Mouse (Mus musculus): ENCODE results near the gene Klf2.

Klf2 gene

DNA sequence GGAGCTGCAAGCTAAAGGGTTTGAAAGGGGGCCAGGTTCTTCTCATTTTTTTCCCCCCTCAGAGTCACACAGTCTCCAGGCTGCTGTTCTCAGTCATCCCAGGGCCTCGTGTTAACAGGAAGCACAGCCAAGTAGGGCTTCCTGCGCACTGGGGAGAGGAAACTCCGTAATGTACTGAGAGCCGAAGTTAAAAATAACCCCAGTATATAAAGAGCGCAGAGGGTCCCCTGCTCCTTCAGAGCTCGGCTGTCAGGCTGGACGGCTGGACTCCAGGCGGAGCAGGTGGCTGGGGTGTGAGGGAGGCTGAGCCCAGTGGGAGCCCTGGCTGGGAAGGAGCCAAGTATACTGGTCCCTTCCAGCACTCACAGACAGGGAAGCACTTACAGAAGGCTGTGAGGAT lies 23.2 kb upstream of the Klf2 start:
- Histone ChIP-seq H3K27me3 (ENCODE audit: control insufficient read depth, insufficient read depth, low read length, poor library complexity, severe bottlenecking) (no peaks in the 10 kb centered on the region), H3K36me3 (ENCODE audit: control insufficient read depth, insufficient read depth, low read length, poor library complexity, severe bottlenecking) (no peaks in the 10 kb centered on the region)
- DNase-seq (ENCODE audit: low read depth, low spot score): peak; percentile 76

GRCm38 (mm10) chr8:72296561-72296960 lies 22.3 kb upstream of the Klf2 start:
- DNase-seq (ENCODE audit: low read depth, low spot score): no peak
- no peaks in the 10 kb centered on the region for H3K36me3 ChIP-seq (ENCODE audit: control insufficient read depth, insufficient read depth, low read length, poor library complexity, severe bottlenecking)
- no peaks in the 10 kb centered on the region for H3K27me3 ChIP-seq (ENCODE audit: control insufficient read depth, insufficient read depth, low read length, poor library complexity, severe bottlenecking)

DNA sequence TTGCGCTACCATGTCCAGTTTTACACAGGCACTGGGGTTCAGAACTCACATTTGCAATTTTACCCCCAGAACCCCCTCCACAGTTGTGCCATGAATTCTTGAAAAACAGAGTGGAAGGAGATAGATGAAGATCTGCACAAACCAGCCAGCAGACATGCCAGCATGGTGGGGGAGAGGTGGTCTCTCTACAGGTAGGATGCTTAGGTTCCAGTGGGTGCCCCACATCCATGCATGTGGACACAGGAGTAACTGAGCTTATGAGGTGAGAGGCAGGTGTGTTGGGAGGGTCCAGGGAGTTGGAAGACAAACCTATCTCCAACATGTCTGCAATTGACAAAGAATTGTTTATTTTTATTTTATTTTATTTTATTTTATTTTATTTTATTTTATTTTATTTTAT lies 19.9 kb upstream of the Klf2 start:
- H3K36me3 ChIP-seq (ENCODE audit: control insufficient read depth, insufficient read depth, low read length, poor library complexity, severe bottlenecking): no peaks in the 10 kb centered on the region
- no peak for DNase-seq (ENCODE audit: low read depth, low spot score)

DNA sequence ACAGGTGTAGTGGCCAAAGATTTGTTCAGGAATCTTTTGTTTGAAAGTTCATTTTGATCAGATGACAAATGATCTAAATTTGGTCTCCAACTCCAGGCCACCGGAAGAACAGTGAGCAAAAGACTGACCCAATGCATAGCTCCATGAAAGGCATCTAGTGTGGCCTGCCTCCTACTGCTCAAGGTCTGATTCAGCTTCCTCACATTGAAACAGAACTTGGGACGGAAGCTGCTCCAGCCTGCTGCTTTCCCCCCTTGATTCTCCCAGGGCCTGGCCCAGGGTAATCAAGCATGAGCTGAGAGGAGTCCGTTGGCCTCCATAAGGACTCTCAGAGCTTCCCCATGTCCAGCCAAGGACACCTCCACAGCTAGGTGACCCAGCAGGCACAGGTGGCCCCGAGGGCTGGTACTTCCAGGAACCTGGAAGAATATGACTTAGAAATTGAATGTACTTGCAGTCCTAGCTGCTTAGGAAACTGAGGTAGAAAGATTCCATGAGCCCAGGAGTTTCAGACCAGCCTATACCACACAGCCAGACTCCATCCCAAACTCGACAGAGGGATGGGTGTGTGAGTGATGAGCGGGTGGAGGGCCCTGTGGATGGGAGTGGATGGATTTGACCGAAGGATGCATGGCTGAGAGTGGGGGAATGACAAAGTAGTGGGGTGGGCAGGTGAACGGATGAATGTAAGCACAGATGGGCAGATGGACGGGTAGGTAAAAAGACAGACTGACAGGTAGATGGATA lies 18.0 kb upstream of the Klf2 start:
- no peak for DNase-seq (ENCODE audit: low read depth, low spot score)
- H3K36me3 ChIP-seq (ENCODE audit: control insufficient read depth, insufficient read depth, low read length, poor library complexity, severe bottlenecking): no peaks in the 10 kb centered on the region
- no peaks in the 10 kb centered on the region for H3K27me3 ChIP-seq (ENCODE audit: control insufficient read depth, insufficient read depth, low read length, poor library complexity, severe bottlenecking)

More for the DNA sequence above, 19.9 kb upstream of the Klf2 start:
- H3K27me3 ChIP-seq (ENCODE audit: control insufficient read depth, insufficient read depth, low read length, poor library complexity, severe bottlenecking): no peaks in the 10 kb centered on the region

DNA sequence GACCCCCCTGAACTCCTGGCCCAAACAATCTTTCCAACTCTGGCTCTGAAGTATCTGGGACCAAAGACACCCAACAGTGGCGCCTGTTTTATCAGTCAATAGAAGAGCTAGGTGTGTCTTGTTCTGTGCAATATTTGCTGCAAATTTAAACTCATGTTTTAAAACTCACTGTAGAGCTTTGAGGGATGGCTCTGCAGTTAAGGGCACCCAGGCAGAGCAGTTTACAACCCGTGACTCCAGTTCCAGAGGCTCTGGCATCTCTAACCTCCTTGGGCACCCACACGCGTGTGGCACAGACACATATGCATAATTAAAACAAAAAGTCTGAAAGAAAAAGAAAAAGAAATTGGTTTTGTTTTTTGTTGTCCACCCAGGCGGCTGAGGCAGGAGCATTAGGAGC lies 17.3 kb upstream of the Klf2 start:
- DNase-seq (ENCODE audit: low read depth, low spot score): no peak
- no peaks in the 10 kb centered on the region for H3K36me3 ChIP-seq (ENCODE audit: control insufficient read depth, insufficient read depth, low read length, poor library complexity, severe bottlenecking)
- no peaks in the 10 kb centered on the region for H3K27me3 ChIP-seq (ENCODE audit: control insufficient read depth, insufficient read depth, low read length, poor library complexity, severe bottlenecking)

DNA sequence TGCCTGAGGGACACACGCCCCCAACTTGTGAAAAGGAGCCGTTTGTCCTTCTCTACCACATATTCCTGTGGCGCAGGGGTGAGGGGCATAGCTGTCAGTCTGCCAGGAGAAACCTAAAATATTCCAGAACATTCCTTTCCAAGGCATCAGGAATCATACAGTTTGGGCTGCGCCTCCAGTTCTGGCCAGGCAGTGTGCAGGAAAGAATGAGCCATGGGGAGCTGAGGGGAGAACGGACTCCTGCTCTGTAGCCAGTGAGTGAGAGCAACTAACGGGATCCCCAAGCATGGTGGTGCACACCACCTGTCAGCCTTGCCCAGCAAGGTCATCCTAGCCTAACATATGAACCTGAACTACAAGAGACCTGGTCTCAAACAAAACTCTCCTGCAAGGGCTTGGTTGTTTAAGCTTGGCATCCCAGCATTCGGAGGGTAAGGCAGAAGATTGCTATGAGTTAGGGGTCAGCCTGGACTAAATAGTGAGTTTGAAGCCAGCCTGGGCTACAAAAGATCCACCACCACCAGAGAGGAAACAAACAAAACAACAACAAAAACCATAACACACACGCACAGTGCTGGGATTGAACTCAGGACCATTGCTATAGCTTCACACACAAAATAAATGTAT lies 15.7 kb upstream of the Klf2 start:
- Histone ChIP-seq H3K36me3 (ENCODE audit: control insufficient read depth, insufficient read depth, low read length, poor library complexity, severe bottlenecking) (no peaks in the 10 kb centered on the region), H3K27me3 (ENCODE audit: control insufficient read depth, insufficient read depth, low read length, poor library complexity, severe bottlenecking) (no peaks in the 10 kb centered on the region)
- DNase-seq (ENCODE audit: low read depth, low spot score): no peak

GRCm38 (mm10) chr8:72303633-72304032 lies 15.2 kb upstream of the Klf2 start:
- peak; percentile 55 for DNase-seq (ENCODE audit: low read depth, low spot score)
- H3K36me3 ChIP-seq (ENCODE audit: control insufficient read depth, insufficient read depth, low read length, poor library complexity, severe bottlenecking): no peaks in the 10 kb centered on the region
- H3K27me3 ChIP-seq (ENCODE audit: control insufficient read depth, insufficient read depth, low read length, poor library complexity, severe bottlenecking): no peaks in the 10 kb centered on the region

GRCm38 (mm10) chr8:72305210-72305905 lies 13.5 kb upstream of the Klf2 start, which contains the start of gene Gm10282:
TSS of gene Gm10282 (minus strand) at chr8:72305260.
- DNase-seq (ENCODE audit: low read depth, low spot score): no peak
- H3K27me3 ChIP-seq (ENCODE audit: control insufficient read depth, insufficient read depth, low read length, poor library complexity, severe bottlenecking): no peaks in the 10 kb centered on the region
- H3K36me3 ChIP-seq (ENCODE audit: control insufficient read depth, insufficient read depth, low read length, poor library complexity, severe bottlenecking): no peaks in the 10 kb centered on the region

DNA sequence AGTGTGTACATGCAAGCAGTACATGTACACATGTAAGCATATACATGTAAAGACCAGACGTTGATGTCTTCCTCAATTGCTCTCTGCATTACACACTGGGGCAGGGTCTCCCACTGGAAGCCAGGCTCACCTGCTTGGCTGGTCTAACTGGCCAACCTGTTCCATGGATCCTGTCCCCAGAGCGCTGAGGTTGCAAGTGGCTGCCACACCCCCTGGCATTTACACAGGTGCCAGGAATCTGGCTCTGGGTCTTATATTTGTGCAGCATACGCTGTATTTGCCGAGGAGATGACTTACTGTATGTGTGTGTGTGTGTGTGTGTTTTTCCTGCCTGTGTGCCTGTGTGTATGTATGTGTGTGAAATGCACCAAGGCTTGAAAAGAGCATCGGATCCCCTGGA lies 11.9 kb upstream of the Klf2 start:
- Histone ChIP-seq H3K27me3 (ENCODE audit: control insufficient read depth, insufficient read depth, low read length, poor library complexity, severe bottlenecking) (no peaks in the 10 kb centered on the region), H3K36me3 (ENCODE audit: control insufficient read depth, insufficient read depth, low read length, poor library complexity, severe bottlenecking) (no peaks in the 10 kb centered on the region)
- no peak for DNase-seq (ENCODE audit: low read depth, low spot score)

- no peaks in the 10 kb centered on the region for H3K27me3 ChIP-seq (ENCODE audit: control insufficient read depth, insufficient read depth, low read length, poor library complexity, severe bottlenecking)
- no peak for DNase-seq (ENCODE audit: low read depth, low spot score)
Measured at GRCm38 (mm10) chr8:72308276-72308675, 10.6 kb upstream of the Klf2 start.

DNA sequence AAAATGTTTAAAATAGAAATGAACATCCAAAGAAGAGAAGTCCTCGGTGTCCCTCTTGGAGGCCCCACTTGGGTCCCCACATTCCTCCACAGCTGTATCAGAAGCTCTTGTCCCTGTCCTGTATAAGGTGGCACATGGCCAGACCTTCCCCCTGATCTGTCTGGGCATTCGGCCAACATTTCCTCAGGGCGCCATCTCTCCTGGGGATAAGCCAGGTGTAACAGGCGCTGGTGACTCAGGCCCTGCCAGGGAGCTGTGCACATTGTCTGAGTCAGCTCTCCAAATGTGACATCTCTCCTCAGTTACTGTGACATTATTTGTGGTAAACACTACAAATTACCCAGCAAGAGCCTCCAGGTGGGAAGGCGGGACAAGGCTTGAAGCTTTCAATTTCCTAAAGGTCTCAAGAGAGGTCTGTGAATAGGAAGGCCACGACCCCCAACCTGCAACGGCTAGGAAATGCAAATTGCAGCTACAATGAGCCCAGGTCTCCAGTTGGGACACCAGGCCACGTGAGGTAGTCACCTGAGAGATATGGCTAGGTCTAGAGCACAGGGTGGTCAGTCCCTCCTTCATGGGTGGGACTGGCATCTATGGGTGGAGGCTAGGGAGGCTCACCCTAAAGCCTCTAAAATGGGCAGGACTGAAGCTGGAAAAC lies 7.9 kb upstream of the Klf2 start:
- Histone ChIP-seq H3K36me3 (ENCODE audit: control insufficient read depth, insufficient read depth, low read length, poor library complexity, severe bottlenecking) (no peaks in the 10 kb centered on the region), H3K27me3 (ENCODE audit: control insufficient read depth, insufficient read depth, low read length, poor library complexity, severe bottlenecking) (no peaks in the 10 kb centered on the region)
- peak; percentile 53 for DNase-seq (ENCODE audit: low read depth, low spot score)

More at GRCm38 (mm10) chr8:72308276-72308675, 10.6 kb upstream of the Klf2 start:
- H3K36me3 ChIP-seq (ENCODE audit: control insufficient read depth, insufficient read depth, low read length, poor library complexity, severe bottlenecking): no peaks in the 10 kb centered on the region

- no peaks in the 10 kb centered on the region for H3K27me3 ChIP-seq (ENCODE audit: control insufficient read depth, insufficient read depth, low read length, poor library complexity, severe bottlenecking)
- H3K36me3 ChIP-seq (ENCODE audit: control insufficient read depth, insufficient read depth, low read length, poor library complexity, severe bottlenecking): no peaks in the 10 kb centered on the region
- DNase-seq (ENCODE audit: low read depth, low spot score): no peak
Measured at GRCm38 (mm10) chr8:72312926-72313518, 5.8 kb upstream of the Klf2 start.

- DNase-seq (ENCODE audit: low read depth, low spot score): peak; percentile 49
- Histone ChIP-seq H3K36me3 (ENCODE audit: control insufficient read depth, insufficient read depth, low read length, poor library complexity, severe bottlenecking) (peaks cover 19% of the 10 kb centered on the region), H3K27me3 (ENCODE audit: control insufficient read depth, insufficient read depth, low read length, poor library complexity, severe bottlenecking) (no peaks in the 10 kb centered on the region)
Measured at GRCm38 (mm10) chr8:72316053-72316695, 2.7 kb upstream of the Klf2 start.

GRCm38 (mm10) chr8:72317741-72318301 lies 1.0 kb upstream of the Klf2 start:
- DNase-seq (ENCODE audit: low read depth, low spot score): peak; percentile 76
- H3K36me3 ChIP-seq (ENCODE audit: control insufficient read depth, insufficient read depth, low read length, poor library complexity, severe bottlenecking): peaks cover 34% of the 10 kb centered on the region
- no peaks in the 10 kb centered on the region for H3K27me3 ChIP-seq (ENCODE audit: control insufficient read depth, insufficient read depth, low read length, poor library complexity, severe bottlenecking)
